Mouse (Mus musculus) heart, embryonic 13.5 days (tissue): ENCODE results near the gene Kif5c. TPM values are rescaled to one million over a fixed set of nuclear protein-coding genes. Genes with fewer than 3 reads are reported as not detected.

Experiments
- ATAC-seq: fragments of 200-750 bp; cut with Nextera tagmentation; 2 replicates; pipeline ENCODE4 v1.8.0; 2017; ENCODE audit warnings: moderate TSS enrichment; ENCODE audit not compliant: insufficient number of reproducible peaks, low FRiP score, low TSS enrichment; ENCODE audit errors: extremely low read depth
- H3K27ac ChIP-seq: fragments of 300-500 bp; sonication (generic); replicated peaks from 2 replicates; pipeline ENCODE4 v1.5.1; 2015; ENCODE audit warnings: moderate library complexity, mild to moderate bottlenecking, inconsistent platforms
- H3K27me3 ChIP-seq: fragments of 300-500 bp; sonication (generic); replicated peaks from 2 replicates; pipeline ENCODE4 v1.6.1; 2015; ENCODE audit warnings: mild to moderate bottlenecking, inconsistent platforms
- H3K36me3 ChIP-seq: fragments of 300-500 bp; sonication (generic); 2 replicates; pipeline ENCODE4 v1.6.1; 2015; ENCODE audit warnings: mild to moderate bottlenecking, inconsistent platforms
- H3K4me1 ChIP-seq: fragments of 300-500 bp; sonication (generic); 2 replicates; pipeline ENCODE4 v1.6.1; 2015; ENCODE audit warnings: inconsistent platforms
- H3K4me2 ChIP-seq: fragments of 300-500 bp; sonication (generic); 2 replicates; pipeline ENCODE4 v1.6.1; 2015; ENCODE audit warnings: inconsistent platforms, mild to moderate bottlenecking, moderate library complexity
- H3K4me3 ChIP-seq: fragments of 300-500 bp; sonication (generic); 2 replicates; pipeline ENCODE4 v1.5.1; 2015; ENCODE audit warnings: moderate library complexity, mild to moderate bottlenecking, inconsistent platforms
- H3K9ac ChIP-seq: fragments of 300-500 bp; sonication (generic); 2 replicates; pipeline ENCODE4 v1.6.1; 2015; ENCODE audit warnings: inconsistent platforms, mild to moderate bottlenecking, moderate library complexity
- H3K9me3 ChIP-seq: fragments of 300-500 bp; sonication (generic); 2 replicates; pipeline ENCODE4 v1.6.1; 2016; ENCODE audit warnings: inconsistent platforms
- WGBS: fragments of 180-500 bp; shearing (Covaris S2); methylation state at CpG from one replicate; pipeline ENCODE4 v1.1.7; 2015; ENCODE audit warnings: mixed read lengths; 5-methylcytosine and 5-hydroxymethylcytosine counted together
- polyA plus RNA-seq: library from polyadenylated mRNA; unstranded; fragments of >200 nt; fragmentation: Nextera tagmentation; extraction: Ambion mirVana; gene quantifications from 2 replicates; pipeline ENCODE4 v1.2.1, GENCODE M21; 2015

Kif5c gene
- polyA plus RNA-seq, 1 experiment from 2014 or later = 1.0 TPM

DNA sequence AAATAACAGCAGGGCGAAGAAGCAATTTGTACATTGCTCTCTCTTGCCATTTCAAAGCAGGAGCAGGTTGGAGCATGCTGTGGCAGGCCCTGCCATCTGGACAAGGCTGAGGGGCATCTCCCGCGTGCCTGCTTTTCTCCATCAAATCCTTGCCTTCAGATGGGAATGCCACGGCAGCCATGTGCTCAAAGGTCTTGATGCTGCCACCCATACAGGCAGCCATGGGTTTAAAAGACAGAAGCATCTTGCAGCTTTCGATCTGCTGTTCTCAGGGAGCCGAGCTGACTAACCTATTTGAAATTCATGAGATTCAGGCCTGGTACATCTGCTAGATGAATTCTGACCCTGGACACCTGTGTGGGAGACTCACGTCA, 53.4 kb downstream of the Kif5c start:
- H3K36me3 ChIP-seq = no peaks in the 10 kb centered on the region
- WGBS = 84% methylated on average over 7 of the region's 7 CpGs
- no peak overlapping the region for H3K4me3 ChIP-seq
- H3K9me3 ChIP-seq = no peaks in the 10 kb centered on the region
- no peak overlapping the region for H3K27ac ChIP-seq
- no peaks in the 10 kb centered on the region for H3K27me3 ChIP-seq
- no peak overlapping the region for H3K9ac ChIP-seq
- ATAC-seq = no peak
- no peak overlapping the region for H3K4me2 ChIP-seq
- H3K4me1 ChIP-seq = no peaks in the 10 kb centered on the region

DNA sequence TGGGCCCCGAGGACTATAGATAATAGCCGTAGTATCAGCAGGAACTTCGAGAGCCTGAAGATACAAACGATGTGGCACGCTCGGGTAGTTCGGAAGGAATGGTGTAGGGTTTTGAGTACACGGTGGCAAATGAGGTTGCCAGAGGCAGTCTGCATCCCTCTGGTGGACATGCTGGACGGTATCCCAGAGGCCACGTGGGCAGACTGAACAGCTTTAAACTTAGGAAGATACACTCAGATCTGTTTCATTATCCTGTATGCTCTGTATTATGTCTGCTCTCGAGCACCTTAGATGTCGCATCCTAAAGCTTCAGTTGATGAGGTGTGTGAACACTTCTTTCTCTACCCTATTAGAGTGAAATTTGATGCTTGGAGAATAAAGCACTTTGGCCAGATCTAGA, 56.9 kb downstream of the Kif5c start:
- 61% methylated on average over 12 of the region's 12 CpGs for WGBS
- no peak overlapping the region for H3K4me3 ChIP-seq
- H3K27me3 ChIP-seq = no peaks in the 10 kb centered on the region
- no peaks in the 10 kb centered on the region for H3K9me3 ChIP-seq
- H3K36me3 ChIP-seq = no peaks in the 10 kb centered on the region
- H3K9ac ChIP-seq = no peak overlapping the region
- H3K4me2 ChIP-seq = no peak overlapping the region
- no peak for ATAC-seq
- H3K4me1 ChIP-seq = no peaks in the 10 kb centered on the region
- no peak overlapping the region for H3K27ac ChIP-seq

DNA sequence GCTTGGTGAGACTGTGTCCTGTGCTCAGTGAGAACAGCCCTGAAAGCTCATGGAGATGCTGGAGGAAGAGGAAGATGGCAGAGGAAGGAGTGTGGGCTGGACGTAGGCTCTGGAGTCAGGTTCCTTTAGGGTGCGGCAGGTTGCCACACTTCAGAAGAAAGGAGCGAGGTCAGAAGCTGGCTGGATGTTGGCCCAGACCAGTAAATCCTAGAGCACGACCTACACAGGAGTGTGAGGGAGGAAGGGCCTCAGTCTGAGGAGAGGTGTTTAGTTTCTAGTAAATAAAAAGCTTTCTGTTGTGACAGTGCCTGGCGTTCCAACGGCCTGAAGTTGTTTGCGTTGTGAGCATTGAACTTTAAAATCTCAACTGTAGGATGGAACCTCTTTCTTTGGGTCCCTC, 59.3 kb downstream of the Kif5c start:
- Histone ChIP-seq H3K4me3 (no peak overlapping the region), H3K27ac (no peak overlapping the region), H3K27me3 (no peaks in the 10 kb centered on the region), H3K36me3 (no peaks in the 10 kb centered on the region), H3K4me1 (no peaks in the 10 kb centered on the region), H3K9me3 (no peaks in the 10 kb centered on the region), H3K4me2 (no peak overlapping the region), H3K9ac (no peak overlapping the region)
- no peak for ATAC-seq
- WGBS = 83% methylated on average over 7 of the region's 7 CpGs

DNA sequence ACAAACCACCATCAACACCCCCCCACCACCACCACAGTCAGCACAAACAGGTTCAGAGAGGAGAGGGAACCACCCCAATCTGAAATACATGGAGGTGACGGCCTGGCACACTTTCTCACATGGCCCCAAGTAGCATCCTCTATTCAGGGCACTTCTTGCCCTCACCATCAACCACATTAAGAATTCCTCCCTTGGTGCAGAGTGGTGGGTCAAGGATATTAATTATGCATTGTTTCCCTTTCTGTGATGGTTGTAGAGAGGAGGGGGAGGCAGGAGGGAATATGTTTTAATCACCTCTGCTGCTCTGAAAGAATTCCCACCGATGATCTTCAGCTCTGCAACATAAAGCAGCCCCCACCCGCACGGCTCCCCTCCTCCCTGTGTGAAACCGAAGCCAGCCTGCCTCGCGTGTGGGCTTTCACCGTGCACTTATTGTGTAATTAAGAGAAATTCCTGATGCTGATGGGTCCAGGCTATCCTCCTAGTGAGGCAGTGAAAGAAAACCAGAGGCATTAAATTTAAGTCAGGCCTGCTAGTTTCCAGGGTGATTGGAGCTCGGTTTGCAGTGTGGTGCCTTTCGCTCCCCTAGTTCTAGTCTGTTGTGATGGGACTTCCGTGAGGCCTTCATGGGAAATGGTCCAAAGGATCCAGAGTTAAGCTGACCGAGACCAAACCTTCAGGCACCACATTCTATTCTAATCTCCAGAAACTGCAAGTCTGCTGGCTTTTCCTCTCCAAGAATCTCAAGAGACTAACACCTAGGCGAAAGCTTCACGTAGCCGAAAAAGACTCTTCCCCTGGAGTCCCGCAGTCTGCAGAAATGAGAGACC, 60.3 kb downstream of the Kif5c start:
- no peaks in the 10 kb centered on the region for H3K27me3 ChIP-seq
- H3K4me1 ChIP-seq = no peaks in the 10 kb centered on the region
- no peaks in the 10 kb centered on the region for H3K9me3 ChIP-seq
- no peaks in the 10 kb centered on the region for H3K36me3 ChIP-seq
- no peak overlapping the region for H3K4me3 ChIP-seq
- H3K9ac ChIP-seq = no peak overlapping the region
- no peak overlapping the region for H3K4me2 ChIP-seq
- ATAC-seq = no peak
- 79% methylated on average over 16 of the region's 16 CpGs for WGBS
- H3K27ac ChIP-seq = no peak overlapping the region

- no peak for ATAC-seq
- Histone ChIP-seq H3K9ac (no peak overlapping the region), H3K27ac (no peak overlapping the region), H3K27me3 (no peaks in the 10 kb centered on the region), H3K4me1 (no peaks in the 10 kb centered on the region), H3K4me2 (no peak overlapping the region), H3K36me3 (no peaks in the 10 kb centered on the region), H3K4me3 (no peak overlapping the region), H3K9me3 (no peaks in the 10 kb centered on the region)
- 76% methylated on average over 6 of the region's 6 CpGs for WGBS
Measured at GRCm38 (mm10) chr2:49682754-49683153, 63.7 kb downstream of the Kif5c start.

DNA sequence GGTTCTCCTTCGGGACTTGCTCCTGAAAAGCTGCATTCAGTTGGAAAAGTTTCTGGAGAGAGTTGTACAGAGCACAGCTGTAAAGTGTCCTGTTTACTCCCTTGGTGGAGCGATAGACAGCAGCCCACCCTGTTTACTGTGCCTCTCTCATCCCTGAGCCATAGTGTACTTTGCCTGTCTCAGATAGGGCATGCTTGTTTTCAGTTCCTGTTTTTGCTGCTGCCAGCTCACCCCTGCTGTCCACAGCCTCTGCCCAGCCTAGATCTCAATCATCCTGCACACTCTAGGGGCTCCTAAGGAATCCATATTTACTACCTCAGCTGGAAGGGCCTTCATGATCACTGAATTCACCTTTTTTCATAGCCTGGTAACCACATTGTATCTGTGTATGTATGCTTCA, 65.7 kb downstream of the Kif5c start:
- 74% methylated on average over 2 of the region's 2 CpGs for WGBS
- no peak overlapping the region for H3K27ac ChIP-seq
- no peaks in the 10 kb centered on the region for H3K9me3 ChIP-seq
- no peaks in the 10 kb centered on the region for H3K4me1 ChIP-seq
- H3K36me3 ChIP-seq = no peaks in the 10 kb centered on the region
- H3K9ac ChIP-seq = no peak overlapping the region
- H3K4me3 ChIP-seq = no peak overlapping the region
- H3K27me3 ChIP-seq = no peaks in the 10 kb centered on the region
- H3K4me2 ChIP-seq = no peak overlapping the region
- ATAC-seq = no peak

DNA sequence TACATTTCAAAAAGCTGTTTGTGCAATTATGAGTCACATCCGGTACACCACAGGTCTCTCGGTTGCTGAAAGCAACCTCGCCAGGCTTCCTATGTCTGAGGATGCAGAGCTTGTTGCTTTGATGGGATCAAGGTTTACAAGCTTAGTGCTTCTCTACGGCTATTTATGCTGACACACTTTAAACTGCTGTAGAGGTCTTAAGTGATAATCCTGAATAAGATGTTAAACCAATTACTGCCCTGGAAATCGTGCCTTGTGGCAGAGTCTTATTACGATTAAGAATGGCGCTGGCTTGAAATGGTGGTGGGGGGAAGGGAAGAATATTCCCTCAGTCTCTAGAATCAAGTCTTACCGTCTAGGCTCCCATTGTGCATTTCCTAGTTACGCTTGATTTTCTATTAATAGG, 71.3 kb downstream of the Kif5c start:
- H3K27ac ChIP-seq = no peak overlapping the region
- no peak overlapping the region for H3K9ac ChIP-seq
- no peak overlapping the region for H3K4me2 ChIP-seq
- ATAC-seq = no peak
- H3K4me3 ChIP-seq = no peak overlapping the region
- no peaks in the 10 kb centered on the region for H3K27me3 ChIP-seq
- H3K36me3 ChIP-seq = no peaks in the 10 kb centered on the region
- no peaks in the 10 kb centered on the region for H3K9me3 ChIP-seq
- peaks cover 15% of the 10 kb centered on the region for H3K4me1 ChIP-seq
- WGBS = 67% methylated on average over 9 of the region's 9 CpGs

GRCm38 (mm10) chr2:49691441-49691840, 72.3 kb downstream of the Kif5c start:
- no peaks in the 10 kb centered on the region for H3K27me3 ChIP-seq
- ATAC-seq = no peak
- WGBS = 62% methylated on average over 5 of the region's 5 CpGs
- H3K4me1 ChIP-seq = peaks cover 15% of the 10 kb centered on the region
- H3K4me3 ChIP-seq = no peak overlapping the region
- H3K4me2 ChIP-seq = no peak overlapping the region
- no peak overlapping the region for H3K9ac ChIP-seq
- H3K27ac ChIP-seq = no peak overlapping the region
- no peaks in the 10 kb centered on the region for H3K36me3 ChIP-seq
- H3K9me3 ChIP-seq = no peaks in the 10 kb centered on the region

DNA sequence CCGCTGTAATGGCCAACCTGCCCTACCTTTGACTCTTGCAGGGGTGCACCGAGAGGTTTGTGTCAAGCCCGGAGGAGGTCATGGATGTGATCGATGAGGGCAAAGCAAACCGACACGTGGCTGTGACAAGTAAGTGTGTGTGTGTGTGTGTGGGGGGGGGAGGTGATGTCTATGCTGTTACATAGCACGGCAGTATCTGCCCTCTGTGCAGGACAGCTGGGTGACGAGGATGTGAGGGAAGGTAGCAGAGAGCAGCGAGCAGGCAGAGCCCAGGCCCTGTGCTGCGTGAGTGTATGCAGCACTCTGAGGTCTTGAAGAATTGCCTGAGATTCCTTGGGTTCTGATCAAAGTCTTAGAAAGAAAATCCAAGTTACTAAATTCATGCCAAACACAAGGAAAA, 75.6 kb downstream of the Kif5c start:
- ATAC-seq = no peak
- Histone ChIP-seq H3K9ac (no peak overlapping the region), H3K4me3 (no peak overlapping the region), H3K9me3 (no peaks in the 10 kb centered on the region), H3K4me2 (no peak overlapping the region), H3K27me3 (no peaks in the 10 kb centered on the region), H3K27ac (no peak overlapping the region), H3K36me3 (no peaks in the 10 kb centered on the region), H3K4me1 (peaks cover 15% of the 10 kb centered on the region)
- 69% methylated on average over 10 of the region's 10 CpGs for WGBS

- Histone ChIP-seq H3K9me3 (no peaks in the 10 kb centered on the region), H3K27ac (no peak overlapping the region), H3K27me3 (no peaks in the 10 kb centered on the region), H3K4me1 (peaks cover 20% of the 10 kb centered on the region), H3K36me3 (no peaks in the 10 kb centered on the region), H3K9ac (no peak overlapping the region), H3K4me2 (no peak overlapping the region), H3K4me3 (no peak overlapping the region)
- WGBS = 83% methylated on average over 3 of the region's 3 CpGs
- ATAC-seq = no peak
Measured at GRCm38 (mm10) chr2:49695461-49695860, 76.4 kb downstream of the Kif5c start.

GRCm38 (mm10) chr2:49698851-49699250, 79.8 kb downstream of the Kif5c start:
- peaks cover 11% of the 10 kb centered on the region; the same call in 1 of the 2 replicates for H3K4me1 ChIP-seq
- H3K4me2 ChIP-seq = no peak overlapping the region
- no peaks in the 10 kb centered on the region for H3K27me3 ChIP-seq
- H3K27ac ChIP-seq = no peak overlapping the region
- no peak overlapping the region for H3K9ac ChIP-seq
- H3K4me3 ChIP-seq = no peak overlapping the region
- ATAC-seq = no peak
- H3K9me3 ChIP-seq = no peaks in the 10 kb centered on the region
- H3K36me3 ChIP-seq = no peaks in the 10 kb centered on the region
- 87% methylated on average over 5 of the region's 5 CpGs for WGBS
